Mouse (Mus musculus) thymus, postnatal 36 days (tissue): ENCODE measurements around the gene Vipr1.

Experiments used
- DNase-seq, 2 experiments: peaks; one replicate each; pipeline ENCODE4 v3.0.0; 2022; ENCODE audit warnings: mixed read lengths in 2 of 2

Vipr1 gene

DNA sequence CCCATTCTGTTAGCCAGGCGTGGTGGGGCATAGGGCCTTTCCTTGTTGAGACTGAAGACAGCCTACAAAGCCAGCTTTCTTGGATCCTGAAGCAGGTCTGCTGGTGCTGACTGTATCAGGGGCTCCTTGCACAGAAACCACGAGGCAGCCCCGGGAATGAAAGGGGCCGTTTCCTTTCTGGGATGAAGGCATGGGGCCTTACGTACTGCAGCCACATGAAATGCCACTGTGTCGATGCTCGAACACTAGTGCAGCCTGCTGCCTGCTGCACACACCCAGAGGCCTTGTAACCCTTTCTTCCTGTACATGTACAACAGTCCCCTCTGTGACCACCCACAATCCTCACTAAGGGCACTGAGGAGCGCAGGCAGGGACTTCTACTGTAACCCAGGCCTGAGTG lies 38.7 kb downstream of the Vipr1 start:
- DNase-seq = no peak

GRCm38 (mm10) chr9:121682037-121682680 lies 39.6 kb downstream of the Vipr1 start:
- DNase-seq = peak; percentile 59 to 73

GRCm38 (mm10) chr9:121684702-121685101 lies 42.2 kb downstream of the Vipr1 start:
- DNase-seq = no peak

DNA sequence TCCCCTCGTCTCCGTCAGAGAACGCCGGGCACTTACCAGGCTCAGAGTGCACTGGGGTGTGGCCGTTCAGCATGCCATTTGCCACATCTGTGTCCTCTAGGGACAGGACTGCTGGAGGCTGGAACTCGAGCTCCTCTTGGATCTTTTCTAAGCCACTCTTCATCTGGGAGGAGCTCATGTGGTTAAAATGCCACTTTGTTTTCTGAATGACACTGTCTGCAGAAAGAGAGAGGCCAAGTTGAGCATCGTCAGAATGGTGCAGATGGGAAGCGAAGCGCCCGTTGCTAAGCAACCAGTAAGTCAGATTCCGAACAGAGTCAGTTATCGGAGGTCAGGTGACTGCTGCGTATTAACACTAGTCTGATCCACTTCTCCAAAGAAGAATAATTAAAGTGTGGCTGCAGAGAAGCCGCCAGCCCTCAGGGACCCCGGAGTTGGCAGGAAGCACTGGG lies 47.7 kb downstream of the Vipr1 start:
- no peak for DNase-seq

- no peak for DNase-seq
Observed at GRCm38 (mm10) chr9:121690734-121691133, 48.2 kb downstream of the Vipr1 start.

- DNase-seq = no peak
Observed at GRCm38 (mm10) chr9:121694736-121695135, 52.2 kb downstream of the Vipr1 start.

- DNase-seq = no peak
Observed at GRCm38 (mm10) chr9:121696626-121697025, 54.1 kb downstream of the Vipr1 start.

- DNase-seq = peak; percentile 59 to 68
Observed at GRCm38 (mm10) chr9:121697150-121698049, 54.9 kb downstream of the Vipr1 start.

DNA sequence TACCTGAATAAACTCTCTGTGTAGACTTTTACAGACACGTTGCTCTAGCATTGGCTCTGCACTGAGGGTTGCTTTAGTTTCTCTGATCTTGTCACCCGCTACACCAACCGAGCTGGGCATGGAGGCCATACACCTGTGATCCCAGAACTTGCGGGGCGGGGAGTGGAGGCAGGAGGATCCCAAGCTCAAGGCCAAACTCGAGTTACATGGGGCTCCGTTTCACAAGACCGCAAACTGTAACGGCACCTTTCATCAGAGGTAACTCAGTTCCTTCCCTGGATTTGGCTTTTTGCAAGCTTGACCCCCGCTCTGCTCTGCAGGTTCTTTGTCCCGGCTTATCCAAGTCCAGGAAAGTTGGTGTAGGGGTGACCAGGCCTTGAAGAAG lies 61.7 kb downstream of the Vipr1 start:
- DNase-seq = no peak

DNA sequence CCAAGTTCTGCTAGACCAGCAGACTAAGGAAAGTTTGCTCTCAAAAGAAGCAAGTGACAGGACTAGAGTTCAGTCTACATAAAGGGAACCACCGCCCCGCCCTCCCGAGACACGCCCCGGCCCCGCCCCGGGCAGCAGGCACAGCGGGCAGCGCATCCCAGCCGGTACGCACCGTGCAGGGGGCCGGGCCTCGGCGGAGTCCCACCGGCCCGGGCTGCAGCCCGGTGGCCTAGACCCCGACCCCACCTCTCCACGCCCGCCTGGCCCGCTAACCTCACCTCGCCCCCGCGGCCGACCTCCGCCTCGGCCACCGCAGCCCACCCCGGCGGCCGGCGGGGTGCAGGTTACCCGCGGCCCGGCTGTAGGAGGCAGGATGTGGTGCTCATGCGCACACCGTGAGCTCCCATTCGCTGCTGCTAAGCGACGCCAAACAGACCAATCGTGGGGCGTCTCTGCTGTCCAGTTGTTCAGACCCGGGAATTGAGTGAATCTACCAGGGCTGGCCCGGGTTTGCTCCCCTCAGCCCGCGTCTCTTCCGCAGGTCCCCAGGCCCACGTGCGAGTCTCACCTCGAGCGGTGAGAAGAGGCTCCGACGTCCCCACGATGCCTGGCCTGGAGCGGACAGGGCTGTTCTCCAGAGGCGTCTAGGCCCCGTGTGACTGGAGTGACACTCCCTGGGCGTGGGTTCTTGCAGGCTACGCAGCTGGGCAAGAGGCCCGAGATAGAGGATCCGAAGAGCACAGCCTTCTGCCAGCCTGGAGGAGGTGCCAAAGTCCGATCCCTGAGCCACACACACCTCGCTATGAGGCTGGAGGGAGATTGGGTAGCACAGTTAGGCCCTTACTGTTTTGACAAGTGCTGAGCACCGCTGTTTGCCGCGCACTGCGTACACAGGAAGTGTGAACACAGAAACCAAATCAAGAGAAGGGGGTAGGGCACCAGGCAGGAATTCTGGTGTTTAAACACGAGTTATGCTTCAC lies 62.4 kb downstream of the Vipr1 start, which contains the start of gene Sec22c:
Gene Sec22c, minus strand, starts transcription at position 845 of the 980 bp plus-strand sequence.
- DNase-seq = peak; percentile 93 to 94

- no peak for DNase-seq
Observed at GRCm38 (mm10) chr9:121706029-121706675, 63.6 kb downstream of the Vipr1 start.

- DNase-seq = no peak
Observed at GRCm38 (mm10) chr9:121707801-121708200, 65.3 kb downstream of the Vipr1 start.

DNA sequence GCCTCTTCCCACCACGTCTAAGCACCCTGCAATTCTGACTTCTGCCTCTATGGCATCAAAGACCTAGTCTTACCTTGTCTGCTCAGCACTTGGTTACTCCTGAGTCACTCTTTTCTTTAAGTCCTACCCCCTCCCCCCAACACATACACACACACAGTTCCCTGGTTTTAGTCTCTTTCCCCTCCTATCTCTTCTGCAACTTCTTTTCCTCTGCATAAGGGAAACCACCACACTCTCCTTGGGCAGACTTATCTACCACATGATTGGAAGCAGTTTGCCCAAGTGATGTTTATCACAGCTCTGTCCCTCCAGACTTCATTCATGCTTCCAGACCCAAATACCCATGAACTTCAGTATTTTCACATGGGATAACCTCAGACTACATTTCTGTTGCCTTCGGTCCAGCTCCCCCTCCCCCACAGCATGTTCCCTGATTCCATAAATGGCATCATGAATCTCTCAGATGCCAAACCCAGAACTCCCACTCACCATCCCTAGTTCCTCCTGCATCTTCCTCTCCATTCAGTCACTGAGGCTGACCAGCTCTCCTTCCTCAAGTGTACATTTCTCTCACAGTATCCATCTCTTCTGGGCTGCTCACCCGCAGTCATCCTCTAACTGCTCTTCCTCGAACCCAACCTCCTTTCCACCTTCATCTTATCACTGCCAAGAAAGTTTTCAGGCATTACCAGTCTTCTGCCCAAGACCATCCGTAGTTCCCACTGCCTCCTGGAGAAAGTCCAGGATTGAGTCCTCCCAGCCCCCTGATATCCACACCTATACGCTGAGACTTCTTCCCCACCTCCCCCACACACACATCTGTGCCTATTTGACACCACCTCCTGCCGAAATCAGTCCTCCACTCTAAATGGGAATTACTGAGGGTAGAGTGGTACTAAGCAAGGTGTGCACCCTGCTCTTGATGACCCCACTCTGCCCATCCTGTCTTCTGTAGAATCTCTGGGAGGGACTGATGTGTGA lies 66.3 kb downstream of the Vipr1 start:
- no peak for DNase-seq

- peak; percentile 94 to 97 for DNase-seq
Observed at GRCm38 (mm10) chr9:121709898-121710583, 67.5 kb downstream of the Vipr1 start, which contains the start of gene Ss18l2. Gene Ss18l2, plus strand, starts transcription at chr9:121710329.

GRCm38 (mm10) chr9:121710584-121710975 lies 68.1 kb downstream of the Vipr1 start:
- DNase-seq = no peak

GRCm38 (mm10) chr9:121717048-121717447 lies 74.5 kb downstream of the Vipr1 start:
- DNase-seq = no peak

DNA sequence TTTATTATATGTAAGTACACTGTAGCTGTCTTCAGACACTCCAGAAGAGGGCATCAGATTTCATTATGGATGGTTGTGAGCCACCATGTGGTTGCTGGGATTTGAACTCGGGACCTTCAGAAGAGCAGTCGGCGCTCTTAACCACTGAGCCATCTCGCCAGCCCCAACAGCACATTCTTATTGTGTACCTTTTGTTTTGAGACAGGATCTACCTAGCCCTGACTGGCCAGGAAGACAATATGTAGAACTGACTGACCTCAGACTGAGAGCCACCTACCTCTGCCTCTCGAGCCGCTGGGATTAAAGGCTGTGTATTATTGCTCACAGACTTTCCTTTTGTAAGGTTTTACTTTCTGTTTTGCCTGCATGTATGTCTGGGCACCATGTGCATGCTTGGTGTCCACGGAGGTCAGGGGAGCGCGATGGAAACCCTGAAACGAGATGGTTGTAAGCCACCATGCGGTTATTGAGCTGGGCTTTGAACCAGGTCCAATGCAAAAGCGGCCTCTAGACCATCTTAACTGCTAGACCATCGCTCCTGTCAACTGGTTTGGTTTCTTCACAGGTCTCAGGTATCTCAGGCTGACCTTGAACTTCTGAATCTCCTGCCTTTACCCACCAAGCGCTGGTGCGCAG lies 75.7 kb downstream of the Vipr1 start:
- no peak for DNase-seq

- DNase-seq = peak; percentile 96 to 98
Observed at GRCm38 (mm10) chr9:121718792-121719318, 76.3 kb downstream of the Vipr1 start, which contains the start of gene Nktr. Gene Nktr, plus strand, starts transcription at chr9:121719169.
